Mouse (Mus musculus) R1 (cell line): Measurements from ENCODE around the gene Tnfrsf26.

ENCODE experiments used
- DNase-seq: peaks from one replicate; pipeline ENCODE4 v3.0.0-alpha.2; 2018; ENCODE audit warnings: low read depth, low spot score

Gene Tnfrsf26

DNA sequence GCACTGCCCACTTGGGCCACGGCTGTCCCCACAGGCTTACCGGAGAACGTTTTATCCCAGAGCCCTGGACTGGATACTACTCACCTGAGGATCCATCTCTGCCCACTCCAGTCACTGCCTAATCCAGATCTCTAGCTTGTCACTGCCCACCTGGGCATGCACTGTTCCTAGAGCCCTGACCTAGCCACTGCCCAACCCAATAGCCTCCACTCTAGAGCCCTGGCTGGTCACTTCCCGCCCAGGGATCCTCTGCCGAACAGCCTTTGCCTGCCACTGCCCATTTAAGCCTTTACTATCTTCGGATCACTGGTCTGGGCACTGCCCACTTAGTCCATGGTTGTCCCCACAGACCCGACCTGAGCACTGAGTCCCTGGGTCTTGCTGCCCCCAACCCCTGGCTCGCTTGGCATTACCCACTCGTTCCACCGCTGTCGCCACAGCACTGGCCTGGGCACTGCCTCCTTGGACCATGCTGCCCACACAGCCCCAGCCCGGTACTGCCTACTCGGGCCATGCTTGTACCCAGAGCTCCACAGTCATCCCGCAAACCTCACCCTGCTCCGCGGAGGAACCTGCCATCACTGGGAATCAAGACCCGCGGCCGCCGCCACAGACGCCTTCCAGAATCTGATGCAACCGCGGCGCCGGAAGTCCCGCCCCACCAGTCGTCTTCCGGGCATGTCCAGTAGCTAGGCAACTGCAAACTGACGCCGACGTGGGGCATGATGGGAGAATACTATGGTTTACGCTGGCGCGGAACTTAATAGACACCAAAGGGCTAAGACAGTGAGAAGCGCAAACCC lies 28.9 kb downstream of the Tnfrsf26 start, which contains the start of gene Cars:
Gene Cars, minus strand, starts transcription at position 663 of the 803 bp plus-strand sequence.
- peak; percentile 99 for DNase-seq

DNA sequence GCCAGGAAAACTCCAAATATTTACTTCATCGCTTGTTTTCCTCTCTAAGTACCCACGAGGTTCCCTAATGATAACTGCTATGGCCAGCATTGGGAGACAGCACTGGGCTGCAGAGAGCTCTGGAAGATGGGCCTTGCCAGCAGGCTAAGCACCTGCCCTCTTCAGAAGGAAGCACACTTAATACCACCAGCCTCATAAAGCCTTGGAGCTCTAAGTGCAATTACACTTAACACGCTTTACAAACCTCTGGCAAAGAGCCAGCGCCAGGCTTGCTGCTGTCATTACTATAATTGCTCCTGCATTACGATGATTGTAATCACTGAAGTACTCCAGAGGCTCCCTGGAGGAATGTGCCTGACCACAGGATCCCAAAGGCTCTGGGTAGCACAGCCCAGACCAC lies 33.7 kb downstream of the Tnfrsf26 start:
- no peak for DNase-seq

DNA sequence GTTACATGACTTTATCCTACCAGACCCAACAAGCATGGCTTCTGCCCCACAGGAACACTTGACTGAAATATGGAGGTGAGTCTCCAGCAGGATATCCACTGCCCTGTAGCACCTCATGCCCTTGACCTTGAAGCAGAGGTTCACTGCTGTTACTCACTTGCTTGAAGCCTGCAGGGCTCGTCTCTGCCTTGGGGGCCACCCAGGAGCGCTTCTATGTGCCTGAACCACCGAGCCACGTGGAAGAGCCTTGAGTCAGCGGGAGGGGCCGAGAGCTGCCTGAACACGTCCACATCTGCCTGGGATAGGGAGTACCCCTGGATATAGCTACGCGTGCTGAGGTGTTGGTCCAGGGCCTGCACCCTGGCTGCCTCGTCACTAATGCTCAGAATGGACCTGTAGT lies 36.3 kb downstream of the Tnfrsf26 start:
- peak; percentile 64 for DNase-seq

DNA sequence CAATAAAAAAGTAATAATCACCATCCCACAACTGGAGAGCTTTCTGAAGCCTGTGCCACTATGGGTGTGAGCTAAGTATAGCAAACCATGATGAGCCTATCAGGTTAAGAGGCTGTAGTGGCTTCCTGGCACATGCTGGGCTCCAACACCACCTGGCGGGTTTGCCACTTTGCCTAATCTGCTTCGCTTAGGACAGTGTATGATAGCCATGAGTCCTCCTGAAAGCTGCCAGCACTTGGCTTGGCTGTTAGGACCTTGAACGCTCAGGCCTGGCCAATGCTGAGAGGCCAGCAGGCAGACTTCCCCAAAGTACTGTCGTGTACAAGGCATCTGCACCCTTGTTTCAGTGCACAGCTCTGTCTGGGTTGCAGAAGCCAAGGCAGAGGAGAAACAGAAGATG lies 40.5 kb downstream of the Tnfrsf26 start:
- no peak for DNase-seq

DNA sequence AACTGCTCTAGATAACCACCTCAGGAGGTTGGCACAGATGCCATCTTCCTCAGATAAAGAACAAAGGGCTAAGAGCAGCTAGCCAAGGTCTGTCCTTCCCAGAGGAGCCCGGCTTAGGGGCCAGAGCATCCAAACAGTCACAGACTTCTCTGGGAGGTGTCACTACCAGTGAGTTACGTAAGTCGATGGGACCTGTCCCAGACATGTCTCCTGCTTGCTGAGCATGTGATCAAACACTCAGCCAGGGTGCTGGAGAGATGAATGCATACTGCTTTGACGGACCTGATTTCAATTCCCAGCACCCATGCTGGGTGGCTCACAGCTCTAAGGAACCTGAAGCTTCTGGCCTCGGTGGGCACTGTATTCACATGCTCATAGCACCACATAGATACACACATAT lies 40.9 kb downstream of the Tnfrsf26 start:
- peak; percentile 30 for DNase-seq

DNA sequence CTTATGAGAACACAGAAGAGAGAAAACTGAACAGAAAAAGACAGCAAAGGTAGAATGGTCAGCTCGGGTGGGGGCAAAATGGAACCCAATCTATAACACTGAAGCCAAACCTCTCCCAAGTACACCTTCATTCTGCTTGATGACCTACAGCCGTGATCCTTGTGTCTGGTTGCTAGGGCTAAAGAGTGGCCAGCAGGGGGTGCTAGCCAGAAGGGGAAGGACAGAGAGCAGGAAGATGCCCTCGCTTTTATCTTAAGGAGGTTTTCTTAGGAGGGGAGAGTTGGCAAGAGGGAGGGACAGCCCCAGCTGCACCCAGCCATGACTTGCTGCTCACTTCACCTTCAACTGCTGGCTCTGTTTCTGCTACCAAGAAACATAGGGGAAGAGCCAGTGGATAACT lies 44.6 kb downstream of the Tnfrsf26 start:
- peak; percentile 83 for DNase-seq

DNA sequence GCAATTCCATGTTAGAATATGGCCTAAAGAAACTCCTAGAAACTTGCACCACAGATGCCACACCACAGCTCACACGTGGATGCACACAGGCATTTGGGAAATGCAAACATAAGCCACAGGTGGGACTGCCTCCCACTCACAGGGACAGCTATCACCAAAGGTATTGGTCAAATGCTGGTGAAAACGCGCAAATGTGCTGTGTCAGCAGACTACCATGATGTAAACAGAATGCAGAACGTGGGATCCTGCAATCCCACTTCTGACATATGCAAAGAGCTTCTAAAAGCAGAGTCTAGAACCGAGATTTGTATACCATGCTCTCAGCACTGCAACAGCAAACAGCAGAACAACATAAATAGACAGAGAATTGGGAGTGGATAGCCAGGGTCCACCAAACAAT lies 45.5 kb downstream of the Tnfrsf26 start:
- DNase-seq = no peak

DNA sequence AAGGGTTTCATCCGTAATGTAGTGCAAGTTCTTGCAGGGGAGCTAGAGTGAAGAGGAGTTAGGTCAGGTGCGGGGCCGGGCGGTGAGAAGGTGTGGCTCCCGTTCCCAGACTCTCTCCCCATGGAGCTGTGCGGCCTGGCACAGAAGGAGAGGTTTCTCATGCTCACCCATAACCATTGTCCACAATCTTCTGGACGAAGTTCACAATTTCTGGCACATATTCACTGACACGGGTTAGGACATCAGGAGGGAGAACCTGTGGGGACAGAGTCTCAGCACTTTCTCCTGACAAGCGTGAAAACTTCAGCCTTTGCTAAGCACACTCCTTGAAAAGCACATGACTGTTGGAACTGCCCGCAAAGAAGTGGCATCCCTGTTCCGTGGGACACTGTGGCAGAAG lies 52.8 kb downstream of the Tnfrsf26 start:
- no peak for DNase-seq

DNA sequence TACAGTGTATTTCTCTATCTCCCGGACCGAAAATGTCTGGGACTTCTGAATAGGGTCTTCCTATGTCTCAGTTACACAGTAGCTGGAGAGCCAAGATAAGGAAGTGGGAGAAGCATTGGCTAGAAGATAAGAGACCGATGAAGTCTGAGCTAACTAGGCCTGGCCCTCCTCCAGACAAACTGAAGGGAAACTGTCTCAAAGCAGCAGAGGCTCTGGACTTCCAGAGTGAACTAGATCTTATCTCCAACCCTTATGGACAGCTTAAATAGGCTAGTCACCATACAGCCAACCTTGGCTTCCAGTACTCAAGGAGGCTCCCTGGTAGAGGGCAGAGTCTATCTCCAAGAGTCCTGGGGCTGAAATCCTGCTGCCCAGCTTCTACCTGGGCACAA lies 62.9 kb downstream of the Tnfrsf26 start:
- DNase-seq = no peak

DNA sequence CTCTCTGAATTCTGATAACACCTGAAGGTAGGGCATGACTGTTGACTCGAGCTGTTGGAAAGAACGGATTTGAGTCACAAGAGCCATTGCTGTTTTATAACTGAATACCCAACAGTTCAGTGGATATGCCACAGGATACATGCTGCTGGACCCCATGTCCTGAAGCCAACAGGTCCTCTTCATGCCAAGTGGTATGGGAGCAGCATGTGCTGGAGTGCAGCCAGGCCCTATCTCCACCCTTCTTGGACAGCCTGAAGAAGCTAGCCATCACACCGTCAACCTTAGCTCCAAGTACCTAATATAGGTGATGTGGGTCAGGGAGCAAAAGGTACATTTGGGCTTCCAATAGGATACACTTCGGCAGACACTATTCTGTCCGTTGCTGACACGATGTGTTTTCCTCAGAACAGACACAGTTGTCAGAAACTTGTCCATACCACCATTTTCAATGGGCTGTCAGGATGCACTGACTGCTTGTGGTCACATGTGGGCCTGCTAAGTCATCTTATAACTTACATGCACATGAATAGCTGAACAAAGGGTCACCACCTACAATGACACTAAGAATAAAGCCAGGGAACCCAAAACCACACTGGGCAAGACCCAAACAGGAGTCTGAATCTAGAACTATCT lies 63.4 kb downstream of the Tnfrsf26 start:
- DNase-seq = no peak

DNA sequence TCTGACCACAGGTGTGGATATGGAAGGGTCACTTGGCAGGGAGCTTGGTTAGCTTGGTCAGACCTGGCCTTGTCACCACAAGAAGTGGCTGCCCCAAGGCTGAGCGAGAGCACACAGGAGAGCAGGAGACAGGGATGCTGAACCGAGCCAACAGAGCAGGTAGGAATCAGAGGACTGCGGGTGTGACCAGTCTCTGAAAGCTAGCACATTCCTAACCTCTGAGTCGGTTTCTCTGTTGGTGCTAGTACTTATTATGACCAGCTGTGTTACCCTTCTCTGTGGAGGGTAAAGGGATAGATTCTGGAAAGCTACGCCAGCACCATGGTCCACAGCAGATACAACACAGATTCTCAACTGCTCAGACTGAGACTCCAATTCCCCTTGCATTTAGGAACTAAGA lies 64.7 kb downstream of the Tnfrsf26 start:
- DNase-seq = no peak
